Mouse (Mus musculus) right cerebral cortex, postnatal 10 days (tissue): ENCODE data around the gene Mfsd6.
A peak's percentile ranks its signal among the peaks of the same experiment; 100 is the strongest.

Experiments
- DNase-seq, 2 experiments: peaks; one replicate each; pipeline ENCODE4 v3.0.0; 2021; ENCODE audit warnings: low spot score in 2 of 2

Mfsd6 gene

DNA sequence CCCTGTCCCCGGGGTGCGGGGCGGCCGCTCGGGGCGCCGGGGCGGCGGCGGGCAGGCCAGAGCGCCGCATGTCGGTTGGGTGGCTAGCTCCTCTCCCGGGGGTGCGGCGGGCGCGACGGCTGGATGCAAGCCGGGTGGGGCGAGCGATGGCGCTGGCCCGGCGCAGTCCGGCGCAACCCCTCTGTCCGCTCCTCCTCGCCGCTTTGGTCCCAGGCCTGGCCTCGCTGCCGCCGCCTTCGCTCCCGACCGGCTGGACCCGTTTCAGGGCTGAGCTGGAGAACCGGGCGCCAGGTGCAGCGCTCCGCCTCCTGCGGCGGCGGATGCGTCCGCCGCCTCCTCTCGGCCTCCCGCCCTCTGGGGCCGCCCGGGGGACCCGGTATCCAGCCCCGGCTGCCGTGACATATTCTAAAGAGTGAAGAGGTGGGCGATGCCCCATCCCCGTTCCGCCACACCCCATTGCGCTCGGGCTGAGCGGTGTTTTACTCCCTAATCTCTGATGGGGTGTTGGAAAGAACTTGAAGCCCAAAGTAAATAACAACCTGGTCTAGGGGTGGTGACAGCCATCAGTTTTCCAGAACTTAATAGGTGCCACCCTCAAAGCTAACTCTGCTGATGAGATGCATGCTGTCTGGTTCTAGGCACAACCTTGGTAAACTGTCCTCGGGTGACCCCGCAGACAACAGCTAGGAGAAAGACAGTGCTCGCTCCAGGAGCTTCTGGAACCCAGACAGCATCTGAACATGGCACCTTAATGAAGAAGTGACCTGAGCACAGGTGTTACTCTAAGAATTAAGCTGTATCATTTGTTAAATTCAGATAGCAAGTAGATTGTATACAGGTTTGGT is at the start of gene Mfsd6:
Mfsd6 (minus strand) TSS at position 407 of the 845 bp plus-strand sequence.
- DNase-seq: peak; percentile 56 to 60

DNA sequence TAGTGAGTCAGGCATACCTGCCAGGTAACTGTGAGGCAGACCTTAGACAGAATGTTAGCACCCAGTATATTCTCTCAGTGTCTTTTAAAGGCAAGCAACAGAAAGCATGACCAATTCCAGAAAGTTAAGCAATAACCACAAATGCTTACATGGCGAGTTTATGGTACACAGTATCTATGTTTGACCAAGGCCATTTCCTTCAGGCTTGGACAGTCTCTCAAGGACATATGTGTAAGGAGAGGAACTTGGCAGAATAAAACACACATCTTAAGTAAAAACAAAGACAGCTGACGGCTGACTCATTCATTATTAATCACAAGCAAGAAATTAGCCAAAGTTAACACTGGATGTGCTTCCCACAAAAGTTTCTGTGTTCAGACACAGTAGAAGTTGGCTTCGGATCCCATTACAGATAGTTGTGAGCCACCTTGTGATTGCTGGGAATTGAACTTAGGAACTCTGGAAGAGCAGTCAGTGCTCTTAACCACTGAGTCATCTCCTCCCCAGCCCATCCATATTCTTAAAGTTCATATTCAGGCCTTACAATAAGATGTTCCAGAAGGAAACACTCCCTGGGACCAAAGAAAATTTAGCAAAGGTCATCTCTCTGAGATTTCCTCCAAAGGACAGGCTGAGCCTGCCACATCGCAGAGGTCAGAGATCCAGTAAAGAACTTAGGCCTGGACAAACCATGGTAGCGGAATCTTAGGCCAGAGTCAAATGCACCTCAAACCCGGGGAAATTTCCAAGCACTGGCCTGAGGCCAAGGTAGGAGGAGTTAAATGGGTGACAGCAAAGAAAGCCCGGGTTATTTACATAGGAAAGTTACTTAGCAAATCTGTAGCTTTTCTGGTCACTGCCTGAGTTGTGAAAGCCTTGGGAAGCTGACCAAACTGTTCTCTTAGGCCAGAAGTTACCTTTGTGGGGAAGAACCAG is 38.2 kb upstream of the Mfsd6 start:
- no peak for DNase-seq

DNA sequence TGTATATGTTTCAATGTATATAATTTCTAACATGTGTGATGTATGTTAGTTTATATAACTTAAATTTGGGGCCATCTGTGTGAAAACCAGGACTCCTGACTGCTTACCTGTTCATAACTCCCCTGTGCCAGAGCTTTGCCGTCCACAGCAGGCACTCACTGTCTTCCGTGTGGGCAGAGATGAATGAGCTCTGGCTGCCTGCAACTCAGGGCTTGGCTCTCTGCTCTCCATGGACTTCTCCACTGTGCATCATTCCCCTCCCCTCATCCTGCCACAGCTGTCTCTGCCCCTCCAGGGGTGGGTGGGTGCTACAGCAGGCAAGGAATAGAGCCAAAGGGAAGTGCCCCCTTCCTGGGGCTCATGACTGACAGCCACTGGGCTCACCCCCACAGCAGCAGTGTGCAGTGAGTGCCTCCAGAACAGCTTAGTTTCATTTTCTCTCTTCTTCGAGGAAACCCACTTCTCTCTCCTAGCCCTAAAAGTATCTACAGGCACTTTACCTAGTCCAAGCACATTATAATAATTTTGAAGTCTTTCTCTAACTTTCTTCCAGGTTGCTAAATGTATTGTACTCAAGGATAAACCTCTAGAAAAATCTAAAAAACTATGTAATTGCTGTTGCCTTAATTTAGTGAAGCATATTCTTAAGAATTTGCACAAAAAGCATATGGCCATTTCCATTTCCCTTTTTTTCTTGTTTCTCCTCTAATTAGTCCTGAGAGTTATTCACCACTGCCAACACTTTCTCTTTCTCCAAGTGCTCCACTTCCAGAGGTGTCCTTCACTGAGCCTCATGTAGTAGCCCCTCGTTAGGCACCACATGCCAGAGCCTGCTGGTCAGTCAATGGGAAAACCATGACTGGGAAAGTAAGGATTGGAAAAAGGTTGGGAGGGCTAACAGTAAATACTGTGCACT is 36.9 kb upstream of the Mfsd6 start:
- no peak for DNase-seq

DNA sequence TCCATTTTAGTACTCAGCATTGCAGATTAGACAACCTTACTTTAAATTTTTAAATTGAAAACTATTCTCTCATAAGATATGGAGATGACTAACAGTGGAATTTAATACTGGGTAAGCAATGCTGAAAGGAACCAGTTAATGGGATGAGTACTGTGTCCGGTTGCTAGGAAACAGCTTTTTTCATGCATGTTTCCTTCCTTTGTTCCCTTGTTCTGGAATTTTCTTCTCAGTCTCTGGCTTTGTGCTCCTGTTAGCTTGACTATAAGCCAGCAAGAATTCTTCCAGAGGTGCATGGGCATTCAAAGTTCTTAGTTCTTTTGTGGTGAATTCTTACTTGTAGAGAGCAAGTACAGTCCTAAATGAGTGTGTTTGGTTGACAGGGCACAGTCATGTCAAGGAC is 30.9 kb upstream of the Mfsd6 start:
- no peak for DNase-seq

DNA sequence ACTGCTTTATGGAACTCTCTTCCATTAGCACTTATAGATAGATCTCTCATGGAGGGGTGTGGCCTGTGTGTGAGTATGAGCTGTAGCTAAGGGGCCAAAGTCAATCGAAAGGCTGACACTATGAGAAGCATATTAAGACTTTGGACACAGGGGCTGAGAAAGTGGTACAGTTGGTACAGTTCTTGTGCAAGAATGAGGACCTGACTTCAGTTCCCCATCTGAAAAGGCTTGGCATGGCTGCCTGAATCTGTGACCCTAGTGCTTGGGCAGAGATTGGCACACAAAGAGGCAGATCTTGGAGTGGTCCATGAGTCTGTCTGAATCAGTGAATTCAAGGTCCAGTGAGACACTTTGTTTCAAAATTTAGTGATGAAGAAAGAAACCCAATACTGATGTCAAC is 27.1 kb upstream of the Mfsd6 start:
- DNase-seq: no peak

DNA sequence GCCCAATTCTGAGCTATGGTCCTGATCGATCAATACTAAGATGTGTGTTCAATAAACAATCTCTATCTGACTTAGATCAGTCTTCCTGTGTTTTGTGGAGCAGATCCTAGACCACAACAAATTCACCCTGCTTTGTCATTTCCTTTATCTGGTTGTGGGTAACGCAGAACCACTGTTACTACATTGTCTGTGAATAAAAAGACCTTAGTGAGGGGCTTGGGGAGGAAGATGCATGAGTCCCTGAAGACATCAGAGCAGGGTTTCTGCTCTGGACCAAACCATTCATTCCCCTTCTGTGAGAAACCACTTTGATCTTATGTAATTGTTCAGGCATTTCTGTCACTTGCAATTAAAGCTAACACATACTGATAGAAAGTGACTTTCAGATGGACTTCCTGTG is 26.6 kb upstream of the Mfsd6 start:
- no peak for DNase-seq

DNA sequence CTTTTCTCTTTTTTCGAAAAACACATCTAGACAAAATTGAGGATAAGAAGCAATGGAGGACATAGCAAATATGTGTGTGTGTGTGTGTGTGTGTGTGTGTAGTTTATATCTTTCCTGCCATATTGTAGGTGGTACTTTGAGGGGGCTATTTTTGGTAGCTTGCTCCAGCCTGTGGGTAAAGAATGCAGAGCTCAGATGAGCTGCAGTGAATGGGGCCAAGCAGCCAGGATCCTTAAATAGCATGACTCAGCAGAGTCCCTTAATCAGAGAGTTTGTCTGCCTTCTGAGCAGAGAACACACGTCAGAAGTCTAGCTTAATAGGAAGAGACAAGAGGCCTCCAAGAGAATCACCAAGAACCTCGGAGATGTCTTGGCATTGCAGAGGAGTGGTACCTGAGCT is 25.4 kb upstream of the Mfsd6 start:
- DNase-seq: no peak

DNA sequence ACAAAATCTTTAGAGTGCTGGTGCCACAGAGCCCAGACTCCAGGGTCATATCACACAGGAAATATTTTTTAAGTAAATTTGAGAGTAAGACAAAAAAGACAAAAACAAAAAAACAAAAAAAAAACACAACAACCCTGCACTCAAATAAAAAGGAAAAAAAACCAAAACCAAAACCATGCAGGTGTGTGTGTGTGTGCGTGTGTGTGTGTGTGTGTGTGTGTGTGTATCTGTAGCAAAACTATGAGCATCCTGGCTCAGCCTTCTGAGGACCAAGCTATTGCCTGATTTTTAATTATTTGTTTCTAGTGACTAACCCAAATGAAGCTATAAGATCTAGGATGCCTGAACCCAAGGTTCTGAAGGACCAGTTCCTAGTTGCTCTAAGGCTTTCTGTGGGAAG is 24.4 kb upstream of the Mfsd6 start:
- no peak for DNase-seq

DNA sequence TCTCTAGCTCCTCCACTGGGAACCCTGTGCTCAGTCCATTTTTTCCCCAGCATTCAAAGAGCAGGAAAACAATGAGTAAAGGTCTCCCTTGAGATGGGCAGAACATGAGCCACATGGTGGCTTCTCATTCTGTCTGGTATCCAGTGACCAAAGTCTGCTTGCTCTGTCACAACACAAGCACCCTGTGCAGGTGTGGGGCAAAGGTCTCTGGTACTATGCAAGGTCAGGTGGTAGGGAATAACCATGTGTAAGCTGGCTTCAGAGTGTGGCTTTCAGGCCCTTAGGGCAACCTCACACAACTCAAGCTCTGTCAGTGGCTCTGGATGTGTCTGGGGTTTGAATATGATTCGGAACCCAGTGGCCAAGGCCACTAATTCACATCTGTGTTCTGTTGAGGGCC is 22.7 kb upstream of the Mfsd6 start:
- no peak for DNase-seq

DNA sequence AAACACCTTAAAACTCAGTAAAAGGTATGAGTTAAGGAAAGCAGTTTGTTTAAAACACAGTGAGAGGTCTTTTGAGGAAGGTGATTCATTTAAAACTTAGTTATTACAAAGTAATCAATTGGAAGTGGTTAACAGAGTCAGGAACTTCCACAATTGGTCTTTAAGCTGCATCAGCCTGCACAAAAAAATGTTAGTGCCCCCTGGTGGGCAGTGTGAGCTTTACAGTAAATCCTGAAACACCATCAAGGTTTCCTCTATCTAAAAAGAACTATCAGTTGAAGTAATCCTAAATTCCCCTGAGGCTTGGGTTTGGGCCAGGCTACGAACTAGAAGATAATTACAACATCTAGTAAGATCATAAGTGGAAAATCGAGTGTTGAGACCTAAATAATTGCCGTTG is 21.0 kb upstream of the Mfsd6 start:
- DNase-seq: peak; percentile 54 to 81

DNA sequence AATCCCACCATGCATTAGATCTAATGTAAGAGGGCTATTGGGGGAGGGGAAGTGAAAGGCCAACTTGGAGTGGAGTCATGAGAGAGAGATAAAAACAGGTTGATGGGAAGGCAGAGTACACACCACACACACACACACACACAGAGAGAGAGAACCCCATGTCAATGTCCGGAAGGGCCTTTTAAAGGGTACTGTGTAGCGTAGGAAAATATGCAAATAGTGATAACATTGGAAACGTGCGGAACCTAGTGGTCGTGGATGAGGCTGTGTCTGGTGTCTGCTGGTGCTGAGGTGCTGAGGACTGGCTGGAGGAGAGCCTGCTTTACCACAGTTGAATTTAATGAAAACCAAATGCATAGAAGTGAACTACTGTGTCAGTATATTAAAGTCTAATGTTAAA is 15.3 kb upstream of the Mfsd6 start:
- no peak for DNase-seq

DNA sequence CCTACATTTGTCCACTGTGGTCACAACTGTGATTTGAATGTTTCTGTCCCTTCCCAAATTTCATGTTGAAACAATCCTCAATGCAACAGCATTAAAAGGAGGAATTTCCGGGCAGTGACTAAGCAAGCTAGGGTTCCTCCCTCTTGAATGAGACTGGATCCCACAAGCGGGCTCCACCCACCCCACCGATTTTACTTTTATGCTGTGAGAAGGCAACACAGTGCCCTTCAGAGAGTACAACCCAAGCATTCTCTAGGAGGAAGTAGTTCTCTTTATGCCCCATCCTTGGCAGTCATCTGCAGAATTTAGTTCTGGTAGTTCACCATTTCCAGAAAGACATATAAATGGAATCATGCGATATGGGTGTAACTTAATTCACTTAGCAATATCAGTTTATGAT is 6.9 kb upstream of the Mfsd6 start:
- DNase-seq: no peak

DNA sequence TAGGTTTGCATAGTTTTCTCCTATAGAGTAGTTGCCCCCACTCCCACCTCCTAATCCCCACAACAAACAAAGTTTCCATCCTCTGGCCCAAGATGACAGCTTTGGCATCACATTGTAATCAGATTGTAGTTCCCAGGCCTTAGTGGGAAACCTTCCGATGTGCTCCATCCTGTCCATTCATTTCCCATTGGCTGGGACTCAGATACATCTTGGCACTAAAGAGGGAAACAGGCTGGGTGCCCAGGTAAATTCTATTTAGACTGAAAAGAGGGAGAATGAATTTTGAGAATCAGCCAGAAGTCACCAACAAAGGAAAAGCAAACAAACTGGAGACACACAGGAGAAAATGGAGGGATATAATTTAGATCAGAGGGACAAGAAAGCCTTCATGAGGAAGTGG is 3.0 kb upstream of the Mfsd6 start:
- no peak for DNase-seq

DNA sequence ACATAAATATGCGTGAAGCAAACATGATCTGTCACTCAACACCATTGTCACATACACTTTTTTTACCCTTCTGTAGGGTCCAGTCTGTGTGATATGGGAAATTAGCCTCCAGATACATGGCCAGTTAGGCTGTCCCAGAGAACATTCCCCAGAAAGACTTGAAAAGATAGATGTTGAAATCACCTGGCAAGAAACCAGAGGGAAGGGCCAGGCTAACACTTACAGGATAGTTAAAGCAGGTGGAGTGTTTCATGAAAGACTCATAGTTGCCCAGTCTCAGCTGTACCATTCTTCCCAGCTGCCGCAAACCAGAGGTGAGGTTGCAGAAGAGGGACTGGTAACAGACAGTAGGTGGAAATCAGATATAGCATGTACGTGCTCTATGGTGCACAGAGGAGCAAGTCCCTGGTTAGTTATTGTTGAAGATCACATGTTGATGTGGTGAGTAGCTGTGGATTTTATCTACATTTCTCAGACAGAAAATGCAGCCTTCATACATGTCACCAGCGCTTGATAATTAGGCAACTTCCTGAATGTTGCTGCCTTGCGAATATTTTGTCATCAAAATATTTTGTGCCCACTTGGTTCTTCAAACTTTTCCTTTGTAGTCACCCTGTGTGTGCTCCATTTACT is 1.7 kb upstream of the Mfsd6 start:
- no peak for DNase-seq

DNA sequence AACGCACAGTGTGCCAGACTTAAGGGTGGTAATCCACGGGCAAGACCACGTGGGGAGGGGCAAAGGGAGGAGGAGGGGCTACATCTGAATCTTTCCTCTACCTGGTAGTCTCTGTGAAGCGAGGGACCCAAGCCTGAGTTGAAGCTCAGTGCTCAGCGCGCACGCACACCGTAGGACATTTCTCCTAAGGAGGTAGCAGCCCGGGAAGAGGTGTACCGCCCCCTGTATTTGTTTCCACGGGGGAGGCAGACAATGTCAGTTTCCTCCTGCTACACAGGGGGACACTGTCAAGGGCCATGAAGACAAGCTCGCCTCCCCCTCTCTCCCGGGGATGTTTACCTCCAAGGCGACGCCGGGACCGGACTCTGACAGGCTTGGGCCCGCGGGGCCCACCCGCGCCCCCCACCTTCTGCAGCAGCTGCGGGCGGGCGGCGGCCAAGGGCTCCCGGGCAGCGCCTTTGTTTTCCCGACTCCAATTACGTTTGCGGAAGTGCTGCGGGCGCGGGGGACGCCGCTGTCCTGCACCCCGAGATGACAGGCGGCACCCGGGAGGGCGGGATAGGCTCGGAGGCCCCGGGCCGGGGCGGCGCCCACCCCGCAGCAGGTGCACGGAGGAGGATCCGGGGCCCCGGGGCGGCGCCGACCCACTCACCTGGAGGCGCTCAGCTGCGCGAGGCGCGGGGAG is 749 bp downstream of the Mfsd6 start:
- peak; percentile 62 to 69 for DNase-seq

DNA sequence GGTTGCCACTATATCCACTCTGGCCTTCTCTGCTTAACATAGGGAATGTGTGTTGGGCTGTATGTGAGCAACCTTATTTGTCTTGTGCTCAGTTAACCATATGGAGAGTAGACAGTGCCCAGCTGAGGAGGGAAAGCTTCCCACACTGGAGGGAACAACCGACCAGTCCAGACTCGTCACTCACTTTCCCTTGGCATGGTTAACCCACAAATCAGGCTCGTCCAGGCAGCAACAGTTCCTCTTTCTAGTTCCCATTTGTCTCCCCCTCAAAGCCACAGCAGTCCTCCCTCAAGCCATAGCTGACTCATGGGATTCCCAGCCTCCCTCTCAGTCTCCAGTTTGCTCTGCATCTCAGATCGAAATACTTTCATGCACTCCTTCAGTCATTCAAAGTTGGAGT is 4.7 kb downstream of the Mfsd6 start:
- DNase-seq: no peak

DNA sequence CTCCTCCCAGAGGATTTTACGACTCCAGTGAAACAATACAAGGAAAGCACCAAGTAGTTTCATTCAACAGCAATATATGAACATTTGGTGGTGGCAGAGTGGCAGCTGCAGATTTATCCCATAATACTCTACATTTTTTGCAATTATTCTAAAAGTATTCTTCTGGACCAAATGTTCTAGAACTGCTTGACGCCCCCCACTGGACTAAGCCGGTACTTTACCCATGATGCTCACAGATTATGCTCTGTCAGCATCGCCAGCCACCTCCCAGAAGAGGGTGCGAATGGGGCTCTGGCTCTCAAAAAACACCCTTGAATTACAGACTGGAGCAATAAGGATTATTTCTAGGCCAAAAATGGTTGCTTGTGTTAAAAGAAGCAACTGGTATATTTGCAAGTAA is 8.2 kb downstream of the Mfsd6 start:
- peak in 1 of 2 experiments; percentile 55 for DNase-seq

DNA sequence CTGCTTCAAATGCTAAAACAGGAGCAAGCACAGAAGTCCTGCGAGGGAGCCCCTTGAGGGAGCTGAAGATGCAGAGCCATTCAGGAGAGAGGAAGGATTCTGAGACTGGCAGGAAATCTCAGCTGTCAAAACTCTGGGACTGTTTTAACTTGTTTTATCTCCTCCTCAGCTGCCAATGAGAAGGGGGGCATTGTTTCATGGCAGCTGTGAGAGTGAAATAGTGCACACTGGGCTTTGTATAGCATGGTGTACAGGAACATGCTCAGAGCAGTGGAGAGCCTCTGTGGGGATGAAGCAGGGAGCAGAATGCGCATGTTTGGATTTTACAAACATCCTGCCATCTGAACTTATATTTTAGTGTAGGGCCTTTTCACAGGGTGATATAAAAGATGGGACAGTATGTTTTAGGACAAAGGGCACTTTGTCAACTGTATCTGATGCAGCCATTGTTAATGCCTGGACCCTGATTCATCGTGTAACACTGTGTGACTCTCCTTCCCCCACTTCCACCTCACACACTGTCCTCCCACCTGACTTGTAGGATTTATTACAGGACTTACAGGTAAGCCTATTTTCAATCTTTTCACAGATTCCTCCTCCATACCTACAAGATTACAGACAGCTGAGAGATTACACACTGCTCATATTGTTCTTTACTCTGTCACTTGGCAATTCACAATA is 9.1 kb downstream of the Mfsd6 start:
- no peak for DNase-seq

DNA sequence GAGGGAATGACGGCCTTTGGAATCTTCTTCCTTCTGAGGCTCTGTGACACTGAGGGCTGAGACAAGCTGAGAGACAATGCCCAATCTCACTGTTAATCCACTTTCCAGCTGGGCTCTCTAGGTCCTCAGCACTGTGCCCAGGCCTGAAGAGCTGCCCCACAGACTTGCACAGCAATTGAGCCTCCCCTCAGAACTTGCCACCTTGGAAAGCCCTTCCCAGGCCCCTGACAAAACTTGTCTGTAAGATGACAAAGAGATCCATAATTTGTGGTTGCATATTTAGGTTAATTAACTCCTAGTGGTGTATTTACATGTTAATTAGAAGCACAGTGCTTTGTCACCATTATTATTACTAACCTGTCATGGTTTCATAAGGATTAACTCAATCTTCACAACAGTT is 12.8 kb downstream of the Mfsd6 start:
- DNase-seq: no peak

DNA sequence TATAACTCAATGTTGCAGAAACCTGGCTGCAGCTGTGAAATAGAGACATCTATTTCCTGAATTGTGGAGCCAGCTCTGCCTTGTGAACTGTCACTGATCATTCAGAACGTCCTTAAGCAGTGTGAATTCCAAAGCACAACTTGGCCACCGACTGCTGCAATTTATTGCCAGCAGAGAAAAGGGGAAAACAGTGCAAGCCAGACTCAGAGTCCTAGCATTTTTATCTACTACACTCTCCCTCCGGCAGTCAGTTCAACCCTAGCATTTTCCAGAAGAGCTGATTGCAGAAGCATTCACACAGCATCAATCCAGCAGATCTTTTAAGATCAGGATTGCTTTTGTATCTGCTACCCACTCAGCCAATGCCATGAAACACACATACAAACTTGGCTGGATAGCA is 13.2 kb downstream of the Mfsd6 start:
- DNase-seq: no peak
